Mouse (Mus musculus): ENCODE measurements around the gene Sytl3.

DNA sequence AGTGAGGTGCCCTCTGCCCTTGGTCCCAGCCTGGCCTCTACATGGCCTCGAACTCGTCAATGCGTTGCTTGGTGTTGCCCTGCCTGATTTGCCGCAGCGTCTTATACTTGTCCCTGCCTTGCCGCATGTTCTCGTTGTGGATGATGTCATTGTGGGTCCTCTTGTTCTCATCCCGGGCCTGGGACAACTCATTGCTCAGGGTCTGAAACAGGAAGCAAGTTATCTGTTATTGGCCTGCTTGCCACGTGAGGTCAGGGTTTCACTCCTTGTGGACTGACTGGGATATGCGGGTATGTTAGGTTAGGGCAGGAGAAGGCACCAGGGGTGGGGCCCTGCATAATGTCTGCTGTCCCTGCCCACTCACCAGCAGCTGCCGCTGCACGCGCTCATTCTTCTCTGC is 80.4 kb downstream of the Sytl3 start:
- TF ChIP-seq CTCF (IDR thresholded peaks at IDR 0.05; ENCODE audit: borderline replicate concordance, extremely low read depth, insufficient read depth, insufficient read length) = no peak
- no peak for TF ChIP-seq POLR2A (IDR thresholded peaks at IDR 0.05; ENCODE audit: borderline replicate concordance, extremely low read depth, insufficient read depth, insufficient read length, poor library complexity, severe bottlenecking)

Data from brain, embryonic 14.5 days (tissue).